Mouse (Mus musculus) c-Kit-positive CD71-positive TER-119-positive erythroid progenitor cells, embryonic 14.5 days (primary cell): ENCODE data around the gene Acnat1.
"Not testable (repeated sequence)": the region's sequence is repeated elsewhere in the genome, so short reads cannot be mapped to it uniquely, and the experiment has no call there.

ENCODE experiments used
- DNase-seq: peaks from one replicate; pipeline ENCODE4 v3.0.0-alpha.2; 2013; ENCODE audit warnings: low spot score

The Acnat1 gene

DNA sequence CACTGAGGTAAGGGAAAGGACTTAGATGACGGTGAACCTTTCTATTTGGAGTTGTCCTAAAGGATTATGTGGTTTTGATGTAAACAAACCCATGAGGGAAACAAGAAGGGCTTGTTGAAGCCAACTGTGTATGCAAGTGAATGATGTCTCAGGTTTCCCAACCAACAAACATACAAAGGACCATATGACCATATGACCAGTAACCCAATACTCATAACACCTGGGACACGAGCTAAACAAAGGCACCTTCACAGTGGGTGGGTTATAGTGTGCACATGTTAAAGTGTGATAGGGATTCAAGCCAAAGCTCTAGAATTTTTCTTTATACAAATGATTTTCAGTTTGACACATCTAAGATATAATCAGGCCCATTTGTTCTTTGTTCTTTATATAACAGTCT lies 17.5 kb downstream of the Acnat1 start:
- no peak for DNase-seq

- no peak for DNase-seq
These were observed 21.7 kb downstream of the Acnat1 start for GRCm38 (mm10) chr4:49451848-49452551.

DNA sequence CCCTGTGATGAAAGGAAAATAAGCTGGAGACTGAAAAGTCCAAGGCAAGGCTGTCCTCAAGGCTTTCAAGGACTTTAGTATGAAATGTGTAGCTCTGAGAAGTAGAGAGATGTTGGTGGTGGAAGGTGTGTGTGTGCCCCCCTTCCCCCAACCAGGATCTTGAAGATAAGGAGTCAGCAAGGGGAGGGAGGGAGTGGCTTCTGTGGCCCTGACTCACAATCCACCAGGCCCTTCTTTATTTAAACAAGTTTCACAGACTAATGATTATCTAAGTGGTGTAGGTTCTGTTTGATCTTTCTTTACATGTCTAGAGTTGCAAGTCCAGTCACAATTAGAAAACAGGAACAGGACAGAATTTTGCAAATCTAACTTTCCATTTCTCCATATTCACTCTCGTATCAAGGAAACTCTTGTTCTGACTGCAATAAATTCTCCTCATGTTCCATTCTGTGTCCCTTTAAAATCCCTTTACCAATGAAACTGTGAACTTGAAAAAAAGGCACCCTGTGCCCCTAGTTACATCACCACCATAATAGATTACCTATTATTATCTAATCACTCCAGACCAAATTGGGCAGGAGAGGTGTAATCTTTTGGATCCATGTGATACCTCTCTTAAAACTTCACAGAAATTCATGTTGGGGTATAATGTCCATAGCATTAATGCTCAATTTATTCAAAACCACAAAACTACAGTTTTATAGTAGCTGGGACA lies 22.4 kb downstream of the Acnat1 start:
- DNase-seq, result peak; percentile 28

DNA sequence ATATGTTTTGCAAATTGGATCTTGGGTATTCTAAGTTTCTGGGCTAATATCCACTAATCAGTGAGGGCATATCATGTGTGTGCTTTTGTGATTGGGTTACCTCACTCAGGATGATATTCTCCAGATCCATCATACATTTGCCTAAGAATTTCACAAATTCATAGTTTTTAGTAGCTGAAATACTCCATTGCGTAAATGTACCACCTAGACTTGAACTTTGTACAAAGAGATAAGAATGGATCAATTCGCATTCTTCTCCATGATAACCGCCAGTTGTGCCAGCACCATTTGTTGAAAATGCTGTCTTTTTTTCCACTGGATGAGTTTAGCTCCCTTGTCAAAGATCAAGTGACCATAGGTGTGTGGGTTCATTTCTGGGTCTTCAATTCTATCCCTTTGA lies 36.7 kb downstream of the Acnat1 start:
- not testable (repeated sequence) for DNase-seq

DNA sequence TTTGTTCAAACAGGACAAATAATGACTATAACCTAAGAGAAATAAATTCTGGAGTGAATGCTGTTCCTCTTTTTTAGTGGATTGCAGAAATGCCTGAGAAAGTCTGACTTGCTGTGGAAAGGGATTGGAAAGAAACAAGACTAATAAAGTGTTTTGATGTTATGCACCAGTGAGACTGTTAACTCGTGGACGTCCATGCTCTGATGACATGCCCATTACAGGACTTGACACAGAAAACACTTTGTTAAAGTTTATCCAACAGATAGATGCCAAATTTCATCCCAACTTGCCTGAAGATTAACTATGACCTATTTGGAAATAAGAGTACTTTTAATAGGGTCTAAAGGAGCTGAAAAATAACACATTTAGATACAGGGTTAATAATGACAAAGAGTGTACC lies 63.6 kb downstream of the Acnat1 start:
- DNase-seq, result not testable (repeated sequence)

GRCm38 (mm10) chr4:49407957-49408356 lies 65.8 kb downstream of the Acnat1 start, which contains the start of gene Acnat2:
Gene Acnat2 (minus strand): TSS chr4:49408151.
- DNase-seq, result not testable (repeated sequence)
